Mouse (Mus musculus) intestine, embryonic 16.5 days (tissue): ENCODE results near the gene Mnat1. TPM values are rescaled to one million over a fixed set of nuclear protein-coding genes. Genes with fewer than 3 reads are reported as not detected.

ENCODE experiments used
- ATAC-seq: fragments of 200-750 bp; cut with Nextera tagmentation; 2 replicates; pipeline ENCODE4 v1.8.0; 2017; ENCODE audit warnings: moderate TSS enrichment, moderate library complexity
- H3K27ac ChIP-seq: fragments of 300-500 bp; sonication (generic); 2 replicates; pipeline ENCODE4 v1.5.1; 2014; ENCODE audit warnings: mild to moderate bottlenecking, low read length
- H3K27me3 ChIP-seq: fragments of 300-500 bp; sonication (generic); replicated peaks from 2 replicates; pipeline ENCODE4 v1.6.1; 2014; ENCODE audit warnings: low read length, control low read depth, mixed read lengths; ENCODE audit not compliant: control insufficient read depth, insufficient read depth
- H3K36me3 ChIP-seq: fragments of 300-500 bp; sonication (generic); 2 replicates; pipeline ENCODE4 v1.6.1; 2014; ENCODE audit warnings: low read length, control low read depth; ENCODE audit not compliant: control insufficient read depth, insufficient read depth
- H3K4me1 ChIP-seq: fragments of 300-500 bp; sonication (generic); 2 replicates; pipeline ENCODE4 v1.6.1; 2014; ENCODE audit warnings: low read length, control low read depth, mixed read lengths; ENCODE audit not compliant: control insufficient read depth, insufficient read depth
- H3K4me2 ChIP-seq: fragments of 300-500 bp; sonication (generic); 2 replicates; pipeline ENCODE4 v1.6.1; 2014; ENCODE audit warnings: low read depth, low read length, control low read depth
- H3K4me3 ChIP-seq: fragments of 300-500 bp; sonication (generic); 2 replicates; pipeline ENCODE4 v1.5.1; 2014; ENCODE audit warnings: mild to moderate bottlenecking, low read length
- H3K9ac ChIP-seq: fragments of 300-500 bp; sonication (generic); 2 replicates; pipeline ENCODE4 v1.6.1; 2014; ENCODE audit warnings: low read depth, low read length
- H3K9me3 ChIP-seq: fragments of 300-500 bp; sonication (generic); 2 replicates; pipeline ENCODE4 v1.6.1; 2016; ENCODE audit warnings: low read length, control low read depth; ENCODE audit not compliant: control insufficient read depth
- WGBS: fragments of 180-500 bp; shearing (Covaris S2); extraction: QIAGEN DNeasy Blood & Tissue Kit; methylation state at CpG from one replicate; pipeline ENCODE4 v1.1.7; 2014; 5-methylcytosine and 5-hydroxymethylcytosine counted together
- polyA plus RNA-seq: library from polyadenylated mRNA; unstranded; fragments of >200 nt; fragmentation: Nextera tagmentation; extraction: Ambion mirVana; gene quantifications from 2 replicates; pipeline ENCODE4 v1.2.1, GENCODE M21; 2015

Mnat1 gene
- polyA plus RNA-seq, 1 experiment from 2014 or later: 21.1 TPM

- 97% methylated on average over 6 of the region's 6 CpGs for WGBS
Measured at GRCm38 (mm10) chr12:73259269-73259668, 135.8 kb downstream of the Mnat1 start.

GRCm38 (mm10) chr12:73260339-73260738, 136.8 kb downstream of the Mnat1 start:
- no peaks in the 10 kb centered on the region for H3K36me3 ChIP-seq
- H3K9me3 ChIP-seq: no peaks in the 10 kb centered on the region
- WGBS: 86% methylated on average over 1 of the region's 1 CpGs
- no peaks in the 10 kb centered on the region for H3K27me3 ChIP-seq
- no peak overlapping the region for H3K4me3 ChIP-seq
- no peak overlapping the region for H3K9ac ChIP-seq
- H3K4me1 ChIP-seq: no peaks in the 10 kb centered on the region
- H3K27ac ChIP-seq: no peak overlapping the region
- ATAC-seq: no peak
- H3K4me2 ChIP-seq: no peak overlapping the region

More at GRCm38 (mm10) chr12:73259269-73259668, 135.8 kb downstream of the Mnat1 start:
- H3K4me1 ChIP-seq: no peaks in the 10 kb centered on the region
- no peak overlapping the region for H3K4me3 ChIP-seq
- ATAC-seq: no peak
- H3K9ac ChIP-seq: no peak overlapping the region
- H3K9me3 ChIP-seq: no peaks in the 10 kb centered on the region
- no peaks in the 10 kb centered on the region for H3K36me3 ChIP-seq
- no peaks in the 10 kb centered on the region for H3K27me3 ChIP-seq
- no peak overlapping the region for H3K27ac ChIP-seq
- H3K4me2 ChIP-seq: no peak overlapping the region

GRCm38 (mm10) chr12:73265381-73265978, 142.0 kb downstream of the Mnat1 start:
- Histone ChIP-seq H3K9me3 (no peaks in the 10 kb centered on the region), H3K4me1 (no peaks in the 10 kb centered on the region), H3K4me2 (no peak overlapping the region), H3K27ac (no peak overlapping the region), H3K27me3 (no peaks in the 10 kb centered on the region), H3K36me3 (no peaks in the 10 kb centered on the region), H3K4me3 (no peak overlapping the region), H3K9ac (no peak overlapping the region)
- no peak for ATAC-seq
- WGBS: 77% methylated on average over 3 of the region's 3 CpGs

- H3K27ac ChIP-seq: no peak overlapping the region
- H3K27me3 ChIP-seq: no peaks in the 10 kb centered on the region
- WGBS: 82% methylated on average over 1 of the region's 1 CpGs
- no peaks in the 10 kb centered on the region for H3K4me1 ChIP-seq
- no peak for ATAC-seq
- H3K9me3 ChIP-seq: no peaks in the 10 kb centered on the region
- no peak overlapping the region for H3K4me3 ChIP-seq
- H3K4me2 ChIP-seq: no peak overlapping the region
- H3K36me3 ChIP-seq: no peaks in the 10 kb centered on the region
- no peak overlapping the region for H3K9ac ChIP-seq
Measured at GRCm38 (mm10) chr12:73266597-73266996, 143.1 kb downstream of the Mnat1 start.

- Histone ChIP-seq H3K4me3 (no peak overlapping the region), H3K9ac (no peak overlapping the region), H3K27ac (no peak overlapping the region), H3K9me3 (no peaks in the 10 kb centered on the region), H3K4me1 (no peaks in the 10 kb centered on the region), H3K4me2 (no peak overlapping the region), H3K27me3 (no peaks in the 10 kb centered on the region), H3K36me3 (no peaks in the 10 kb centered on the region)
- no peak for ATAC-seq
- 89% methylated on average over 1 of the region's 1 CpGs for WGBS
Measured at GRCm38 (mm10) chr12:73268497-73268896, 145.0 kb downstream of the Mnat1 start.

- Histone ChIP-seq H3K9ac (no peak overlapping the region), H3K4me2 (no peak overlapping the region), H3K27ac (no peak overlapping the region), H3K4me1 (no peaks in the 10 kb centered on the region), H3K4me3 (no peak overlapping the region), H3K9me3 (no peaks in the 10 kb centered on the region), H3K27me3 (no peaks in the 10 kb centered on the region), H3K36me3 (no peaks in the 10 kb centered on the region)
- no peak for ATAC-seq
- WGBS: 64% methylated on average over 3 of the region's 3 CpGs
Measured at GRCm38 (mm10) chr12:73269531-73269930, 146.0 kb downstream of the Mnat1 start.

GRCm38 (mm10) chr12:73269933-73270332, 146.4 kb downstream of the Mnat1 start:
- WGBS: 65% methylated on average over 4 of the region's 4 CpGs
- no peaks in the 10 kb centered on the region for H3K9me3 ChIP-seq
- no peak overlapping the region for H3K27ac ChIP-seq
- no peak overlapping the region for H3K9ac ChIP-seq
- H3K4me3 ChIP-seq: no peak overlapping the region
- H3K4me2 ChIP-seq: no peak overlapping the region
- H3K4me1 ChIP-seq: no peaks in the 10 kb centered on the region
- no peaks in the 10 kb centered on the region for H3K36me3 ChIP-seq
- ATAC-seq: no peak
- no peaks in the 10 kb centered on the region for H3K27me3 ChIP-seq

- no peak overlapping the region for H3K27ac ChIP-seq
- no peak overlapping the region for H3K9ac ChIP-seq
- 95% methylated on average over 3 of the region's 3 CpGs for WGBS
- no peak overlapping the region for H3K4me2 ChIP-seq
- 0 out of 2 replicates have a peak, but pooled peaks cover 4% of the 10 kb centered on the region for H3K9me3 ChIP-seq
- no peak for ATAC-seq
- H3K4me1 ChIP-seq: no peaks in the 10 kb centered on the region
- no peak overlapping the region for H3K4me3 ChIP-seq
- H3K27me3 ChIP-seq: no peaks in the 10 kb centered on the region
- H3K36me3 ChIP-seq: peaks cover 8% of the 10 kb centered on the region
Measured at GRCm38 (mm10) chr12:73274921-73275320, 151.4 kb downstream of the Mnat1 start.

- Histone ChIP-seq H3K4me1 (peaks cover 6% of the 10 kb centered on the region; the same call in 1 of the 2 replicates), H3K4me2 (peak within 1 kb of the TSS; percentile 68), H3K4me3 (peak within 1 kb of the TSS; percentile 82), H3K27ac (peak within 1 kb of the TSS; percentile 67), H3K36me3 (no peaks in the 10 kb centered on the region), H3K9ac (peak within 1 kb of the TSS; percentile 86), H3K9me3 (no peaks in the 10 kb centered on the region), H3K27me3 (no peaks in the 10 kb centered on the region)
- WGBS: under 1% methylated on average over 53 of the region's 53 CpGs
- ATAC-seq: peak; percentile 96
Measured at GRCm38 (mm10) chr12:73286287-73287092, 163.0 kb downstream of the Mnat1 start, which contains the start of the genes Trmt5 and Slc38a6. TSS of gene Trmt5 (minus strand) at chr12:73286710. TSS of gene Slc38a6 (plus strand) at chr12:73286779.
